Mouse (Mus musculus) bone marrow macrophage, adult 2 months (primary cell): ENCODE measurements around the gene Fbxo7.

Experiments used
- CTCF ChIP-seq: IDR thresholded peaks from 2 replicates; pipeline ENCODE4 v1.5.1; 2012; ENCODE audit warnings: low read depth, mild to moderate bottlenecking, low read length, moderate library complexity
- POLR2A ChIP-seq: IDR thresholded peaks from 2 replicates; pipeline ENCODE4 v1.6.1; 2012; ENCODE audit warnings: mild to moderate bottlenecking, low read depth, low read length, borderline replicate concordance

- TF ChIP-seq CTCF, result no peak
- no peak for TF ChIP-seq POLR2A
These were observed 76.6 kb downstream of the Fbxo7 start for GRCm38 (mm10) chr10:86098363-86098762.
